Mouse (Mus musculus) lung, embryonic 16.5 days (tissue): ENCODE data around the gene Aipl1. TPM values are rescaled to one million over a fixed set of nuclear protein-coding genes. Genes with fewer than 3 reads are reported as not detected.
A peak's percentile ranks its signal among the peaks of the same experiment; 100 is the strongest.

Experiments used
- ATAC-seq: fragments of 200-750 bp; cut with Nextera tagmentation; 2 replicates; pipeline ENCODE4 v1.8.0; 2017; ENCODE audit warnings: low read depth, mild to moderate bottlenecking, moderate library complexity
- H3K27ac ChIP-seq: fragments of 300-500 bp; sonication (generic); 2 replicates; pipeline ENCODE4 v1.5.1; 2014; ENCODE audit warnings: mild to moderate bottlenecking, control low read depth, low read length
- H3K27me3 ChIP-seq: fragments of 300-500 bp; sonication (generic); 2 replicates; pipeline ENCODE4 v1.6.1; 2014; ENCODE audit warnings: low read depth, low read length, mixed read lengths; ENCODE audit not compliant: control insufficient read depth, insufficient read depth
- H3K36me3 ChIP-seq: fragments of 300-500 bp; sonication (generic); 2 replicates; pipeline ENCODE4 v1.6.1; 2014; ENCODE audit warnings: low read length; ENCODE audit not compliant: control insufficient read depth, insufficient read depth
- H3K4me1 ChIP-seq: fragments of 300-500 bp; sonication (generic); replicated peaks from 2 replicates; pipeline ENCODE4 v1.6.1; 2014; ENCODE audit warnings: low read length, mixed read lengths; ENCODE audit not compliant: control insufficient read depth, insufficient read depth
- H3K4me2 ChIP-seq: fragments of 300-500 bp; sonication (generic); 2 replicates; pipeline ENCODE4 v1.6.1; 2014; ENCODE audit warnings: low read depth, low read length, control low read depth
- H3K4me3 ChIP-seq: fragments of 300-500 bp; sonication (generic); 2 replicates; pipeline ENCODE4 v1.5.1; 2014; ENCODE audit warnings: mild to moderate bottlenecking, low read length, control low read depth
- H3K9ac ChIP-seq: fragments of 300-500 bp; sonication (generic); 2 replicates; pipeline ENCODE4 v1.6.1; 2014; ENCODE audit warnings: low read length, control low read depth
- H3K9me3 ChIP-seq: fragments of 300-500 bp; sonication (generic); 2 replicates; pipeline ENCODE4 v1.6.1; 2016; ENCODE audit warnings: low read length; ENCODE audit not compliant: control insufficient read depth
- WGBS: fragments of 180-500 bp; shearing (Covaris S2); extraction: QIAGEN DNeasy Blood & Tissue Kit; methylation state at CpG from one replicate; pipeline ENCODE4 v1.1.7; 2014; 5-methylcytosine and 5-hydroxymethylcytosine counted together
- polyA plus RNA-seq: library from polyadenylated mRNA; unstranded; fragments of >200 nt; fragmentation: Nextera tagmentation; extraction: Ambion mirVana; gene quantifications from 2 replicates; pipeline ENCODE4 v1.2.1, GENCODE M21; 2015

Aipl1 gene
- polyA plus RNA-seq, 1 experiment from 2014 or later, result 0.44 TPM

DNA sequence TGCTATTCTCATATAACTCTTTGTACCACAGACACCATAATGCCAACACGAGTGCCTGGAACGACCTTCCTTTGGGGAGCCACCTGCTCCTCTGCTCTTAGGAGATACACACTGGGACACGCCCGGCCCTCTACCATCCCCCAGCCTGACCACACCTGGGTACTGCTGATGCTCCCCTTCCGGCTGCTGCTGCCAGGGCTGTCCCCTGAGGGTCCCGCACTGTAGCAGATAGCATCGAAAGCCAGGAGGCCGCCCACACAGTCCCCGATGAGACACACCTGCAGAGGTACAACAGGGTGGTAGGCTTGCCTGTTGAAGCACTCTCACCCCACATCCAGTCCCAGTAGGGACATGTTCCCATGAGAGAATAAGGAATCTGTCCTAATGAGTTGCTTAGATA, 33.4 kb upstream of the Aipl1 start:
- ATAC-seq, result no peak
- no peak overlapping the region for H3K4me3 ChIP-seq
- no peaks in the 10 kb centered on the region for H3K36me3 ChIP-seq
- H3K27me3 ChIP-seq, result no peaks in the 10 kb centered on the region
- H3K4me2 ChIP-seq, result no peak overlapping the region
- H3K4me1 ChIP-seq, result no peaks in the 10 kb centered on the region
- WGBS, result 73% methylated on average over 9 of the region's 9 CpGs
- H3K9me3 ChIP-seq, result no peaks in the 10 kb centered on the region
- no peak overlapping the region for H3K9ac ChIP-seq
- H3K27ac ChIP-seq, result no peak overlapping the region

DNA sequence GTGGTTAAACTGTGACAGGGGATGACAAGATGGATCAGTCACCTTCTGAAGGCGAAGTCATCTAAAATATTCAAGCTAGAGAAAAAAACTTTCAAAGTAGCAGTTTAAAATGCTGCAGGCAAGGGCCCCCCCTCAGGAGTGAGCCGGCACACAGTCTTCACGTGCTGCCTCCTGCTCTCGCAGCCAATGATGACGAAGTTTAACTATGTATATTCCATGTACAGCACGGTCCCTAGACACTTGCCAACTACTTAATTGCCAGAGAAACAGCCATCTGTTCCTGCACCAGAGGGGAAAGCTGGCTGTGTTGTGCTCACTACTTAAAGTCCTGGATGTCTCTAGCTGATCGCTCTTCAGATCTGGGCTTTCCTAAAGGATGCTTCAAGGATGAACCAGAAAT, 30.7 kb upstream of the Aipl1 start:
- no peaks in the 10 kb centered on the region for H3K36me3 ChIP-seq
- WGBS, result 50% methylated on average over 7 of the region's 7 CpGs
- H3K27ac ChIP-seq, result no peak overlapping the region
- H3K9ac ChIP-seq, result no peak overlapping the region
- 0 out of 2 replicates have a peak, but pooled peaks cover 4% of the 10 kb centered on the region for H3K9me3 ChIP-seq
- no peaks in the 10 kb centered on the region for H3K27me3 ChIP-seq
- no peak overlapping the region for H3K4me3 ChIP-seq
- no peak overlapping the region for H3K4me2 ChIP-seq
- no peak for ATAC-seq
- no peaks in the 10 kb centered on the region for H3K4me1 ChIP-seq

DNA sequence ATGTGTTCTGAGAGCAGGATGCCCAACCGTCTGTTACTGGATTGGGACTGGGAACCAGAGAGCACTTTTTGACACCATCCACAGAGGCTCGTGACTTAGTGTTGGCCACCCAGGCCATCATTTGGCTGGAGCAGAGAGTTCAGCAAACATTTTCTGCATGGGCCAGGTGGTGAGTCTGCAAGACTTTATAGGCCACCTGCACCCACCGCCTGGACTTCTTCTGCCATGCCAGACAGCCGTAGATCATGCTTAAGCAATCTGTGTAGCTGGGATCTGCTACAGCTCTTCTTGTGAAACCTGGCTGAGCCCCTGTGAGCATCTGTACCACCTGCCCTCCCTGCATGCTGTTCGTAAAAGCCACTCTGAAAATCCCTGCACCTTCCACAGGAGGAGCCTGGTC, 30.0 kb upstream of the Aipl1 start:
- WGBS, result 67% methylated on average over 5 of the region's 5 CpGs
- Histone ChIP-seq H3K27me3 (no peaks in the 10 kb centered on the region), H3K36me3 (no peaks in the 10 kb centered on the region), H3K4me1 (no peaks in the 10 kb centered on the region), H3K4me2 (no peak overlapping the region), H3K9ac (no peak overlapping the region), H3K27ac (no peak overlapping the region), H3K4me3 (no peak overlapping the region), H3K9me3 (0 out of 2 replicates have a peak, but pooled peaks cover 4% of the 10 kb centered on the region)
- ATAC-seq, result no peak

DNA sequence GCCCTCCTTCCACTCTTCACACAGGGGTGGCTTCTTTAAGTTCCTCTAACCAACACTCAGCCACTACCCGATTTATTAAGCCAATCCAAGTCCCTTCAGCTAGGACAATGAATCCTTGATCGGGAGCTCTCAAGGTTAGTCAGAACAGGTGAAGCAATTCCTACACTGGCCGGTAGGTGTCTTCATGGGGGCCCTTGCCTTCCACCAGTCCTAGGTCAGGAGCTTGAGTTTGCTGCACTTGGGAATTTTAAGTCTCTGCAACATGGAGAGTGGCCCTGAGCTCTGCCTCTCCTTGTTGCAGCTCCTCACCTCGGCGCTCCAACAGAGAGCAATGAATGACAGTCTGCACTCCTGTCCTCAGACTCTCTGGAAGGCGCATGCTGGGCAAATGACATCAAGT, 29.0 kb upstream of the Aipl1 start:
- peak; percentile 41; the same call in 1 of the 2 replicates for ATAC-seq

DNA sequence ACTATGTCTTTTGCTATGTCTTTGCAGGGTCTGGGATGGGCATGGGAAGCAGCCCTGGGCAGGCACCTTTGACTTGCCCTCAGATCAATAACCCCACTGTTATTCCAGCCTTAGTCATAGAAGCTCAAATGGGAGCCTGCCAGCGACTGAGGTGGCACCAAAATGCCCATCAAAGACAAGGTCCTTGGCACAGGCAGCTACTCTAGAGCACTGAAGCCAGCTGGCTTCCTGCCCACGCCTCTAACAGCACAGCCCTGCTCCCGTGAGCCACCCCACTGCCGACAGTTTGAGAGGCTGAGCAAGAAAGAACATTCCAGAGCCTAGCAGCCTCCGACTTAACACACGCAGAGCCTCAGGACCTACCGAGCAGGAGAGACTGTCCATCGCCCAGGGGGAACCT, 27.8 kb upstream of the Aipl1 start:
- Histone ChIP-seq H3K9me3 (0 out of 2 replicates have a peak, but pooled peaks cover 4% of the 10 kb centered on the region), H3K27me3 (no peaks in the 10 kb centered on the region), H3K4me3 (no peak overlapping the region), H3K4me2 (no peak overlapping the region), H3K36me3 (no peaks in the 10 kb centered on the region), H3K9ac (no peak overlapping the region), H3K27ac (no peak overlapping the region), H3K4me1 (no peaks in the 10 kb centered on the region)
- WGBS, result 71% methylated on average over 8 of the region's 8 CpGs
- ATAC-seq, result 0 out of 2 replicates have a peak, but pooled peaks have one; percentile 25

More for the DNA sequence above, 29.0 kb upstream of the Aipl1 start:
- Histone ChIP-seq H3K27me3 (no peaks in the 10 kb centered on the region), H3K36me3 (no peaks in the 10 kb centered on the region), H3K4me2 (no peak overlapping the region), H3K9ac (no peak overlapping the region), H3K4me3 (no peak overlapping the region), H3K27ac (no peak overlapping the region), H3K4me1 (no peaks in the 10 kb centered on the region), H3K9me3 (0 out of 2 replicates have a peak, but pooled peaks cover 4% of the 10 kb centered on the region)
- WGBS, result 31% methylated on average over 6 of the region's 6 CpGs

DNA sequence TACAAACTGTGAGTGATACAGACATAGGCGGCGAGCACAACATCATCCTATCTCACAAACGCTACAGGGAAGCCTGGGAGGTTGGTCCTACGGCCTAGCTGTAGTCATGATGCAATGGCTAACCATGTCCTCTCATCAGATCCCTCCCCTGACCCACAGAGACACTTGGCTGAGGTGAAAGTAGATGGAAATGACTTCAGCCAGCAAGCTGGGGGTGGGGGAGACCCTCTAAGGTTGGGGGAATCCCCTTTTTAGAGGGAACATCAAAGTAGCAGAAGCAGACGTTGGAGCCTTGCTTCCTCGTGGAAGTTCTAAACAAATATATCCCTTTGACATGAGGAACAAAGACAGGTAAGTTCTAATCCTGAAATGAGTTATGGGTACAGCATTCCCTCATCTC, 27.1 kb upstream of the Aipl1 start:
- H3K4me3 ChIP-seq, result no peak overlapping the region
- no peak overlapping the region for H3K27ac ChIP-seq
- no peaks in the 10 kb centered on the region for H3K4me1 ChIP-seq
- 74% methylated on average over 6 of the region's 6 CpGs for WGBS
- no peaks in the 10 kb centered on the region for H3K27me3 ChIP-seq
- no peak for ATAC-seq
- H3K9ac ChIP-seq, result no peak overlapping the region
- H3K9me3 ChIP-seq, result 0 out of 2 replicates have a peak, but pooled peaks cover 4% of the 10 kb centered on the region
- no peak overlapping the region for H3K4me2 ChIP-seq
- no peaks in the 10 kb centered on the region for H3K36me3 ChIP-seq

DNA sequence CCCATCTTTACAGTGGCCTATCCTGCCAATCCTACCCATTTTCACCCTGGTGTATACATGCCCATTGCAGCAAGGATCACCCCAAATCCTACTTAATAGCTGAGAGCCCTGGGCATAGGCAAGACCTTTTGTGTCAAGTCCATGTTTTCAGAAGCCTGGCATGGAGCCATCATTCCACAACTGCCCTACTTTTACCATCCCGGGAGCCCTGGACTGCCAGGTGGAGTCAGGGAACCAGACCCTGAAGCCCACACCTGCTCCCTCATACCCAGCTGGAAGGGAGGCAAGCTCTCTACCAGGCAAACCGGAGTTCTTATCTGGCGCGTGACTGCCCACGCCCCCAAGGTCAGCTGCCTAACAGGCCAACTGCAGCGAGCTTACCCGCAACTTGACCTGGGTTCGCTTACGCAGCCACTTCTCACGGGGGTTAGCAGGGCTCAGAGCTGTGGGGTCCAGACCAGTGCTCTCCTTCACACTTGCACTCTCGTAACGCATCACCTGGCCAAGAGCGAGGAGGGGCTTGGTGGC, 23.8 kb upstream of the Aipl1 start:
- no peak overlapping the region for H3K9ac ChIP-seq
- H3K4me3 ChIP-seq, result no peak overlapping the region
- H3K4me2 ChIP-seq, result no peak overlapping the region
- no peak for ATAC-seq
- 0 out of 2 replicates have a peak, but pooled peaks cover 4% of the 10 kb centered on the region for H3K9me3 ChIP-seq
- H3K27ac ChIP-seq, result no peak overlapping the region
- no peaks in the 10 kb centered on the region for H3K36me3 ChIP-seq
- 49% methylated on average over 13 of the region's 13 CpGs for WGBS
- H3K27me3 ChIP-seq, result no peaks in the 10 kb centered on the region
- H3K4me1 ChIP-seq, result no peaks in the 10 kb centered on the region

DNA sequence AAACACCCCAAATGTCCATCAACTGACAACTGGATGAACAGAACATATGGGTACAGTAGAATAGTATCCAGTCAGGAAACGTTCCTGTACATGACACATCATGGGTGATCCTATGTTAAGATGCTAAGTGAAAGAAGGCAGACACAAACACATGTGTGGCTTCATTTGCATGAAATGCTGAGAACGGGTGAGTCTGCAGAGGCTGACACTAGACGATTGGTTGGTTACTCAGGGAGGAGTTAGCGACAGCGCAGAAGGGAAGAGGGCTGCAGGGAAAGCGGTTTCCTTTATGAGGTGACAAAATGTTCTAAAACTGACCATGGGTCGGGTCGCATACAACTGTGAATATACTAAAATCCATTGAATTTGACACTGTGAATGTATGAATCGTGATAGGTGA, 23.1 kb upstream of the Aipl1 start:
- 65% methylated on average over 9 of the region's 9 CpGs for WGBS
- no peak overlapping the region for H3K4me3 ChIP-seq
- no peaks in the 10 kb centered on the region for H3K27me3 ChIP-seq
- no peak for ATAC-seq
- H3K36me3 ChIP-seq, result no peaks in the 10 kb centered on the region
- H3K4me1 ChIP-seq, result no peaks in the 10 kb centered on the region
- H3K9me3 ChIP-seq, result 0 out of 2 replicates have a peak, but pooled peaks cover 4% of the 10 kb centered on the region
- H3K9ac ChIP-seq, result no peak overlapping the region
- no peak overlapping the region for H3K27ac ChIP-seq
- H3K4me2 ChIP-seq, result no peak overlapping the region

DNA sequence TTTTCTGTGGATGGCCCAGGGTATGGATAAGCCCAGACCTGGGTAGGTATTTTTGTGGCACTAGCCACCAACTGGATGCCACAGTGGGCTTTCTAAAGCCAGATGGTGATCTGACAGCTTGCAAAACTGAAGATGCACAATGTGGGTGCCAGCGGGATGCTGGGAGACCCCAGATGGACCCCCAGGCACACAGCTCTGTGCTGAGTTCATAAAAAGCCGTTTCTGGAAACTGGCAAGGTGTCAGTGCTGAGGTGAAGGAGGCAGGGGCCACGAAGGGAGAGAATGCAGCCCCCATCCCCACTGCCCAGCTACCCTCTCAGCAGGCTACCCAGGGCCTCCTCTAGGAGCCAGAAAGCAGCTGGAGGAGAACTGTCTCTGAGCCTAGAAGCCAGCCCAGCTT, 19.9 kb upstream of the Aipl1 start:
- H3K4me2 ChIP-seq, result no peak overlapping the region
- H3K36me3 ChIP-seq, result no peaks in the 10 kb centered on the region
- peaks cover 3% of the 10 kb centered on the region; the same call in 1 of the 2 replicates for H3K4me1 ChIP-seq
- ATAC-seq, result no peak
- 57% methylated on average over 3 of the region's 3 CpGs for WGBS
- no peak overlapping the region for H3K9ac ChIP-seq
- no peaks in the 10 kb centered on the region for H3K9me3 ChIP-seq
- H3K27ac ChIP-seq, result no peak overlapping the region
- peaks cover 2% of the 10 kb centered on the region; the same call in 1 of the 2 replicates for H3K27me3 ChIP-seq
- no peak overlapping the region for H3K4me3 ChIP-seq
